Mouse (Mus musculus) kidney, postnatal 36 days (tissue): ENCODE data around the gene Amz1.

Source experiments
- DNase-seq, 2 experiments: peaks; one replicate each; pipeline ENCODE4 v3.0.0; 2021 to 2022; ENCODE audit warnings: mixed read lengths in 2 of 2

Gene Amz1

DNA sequence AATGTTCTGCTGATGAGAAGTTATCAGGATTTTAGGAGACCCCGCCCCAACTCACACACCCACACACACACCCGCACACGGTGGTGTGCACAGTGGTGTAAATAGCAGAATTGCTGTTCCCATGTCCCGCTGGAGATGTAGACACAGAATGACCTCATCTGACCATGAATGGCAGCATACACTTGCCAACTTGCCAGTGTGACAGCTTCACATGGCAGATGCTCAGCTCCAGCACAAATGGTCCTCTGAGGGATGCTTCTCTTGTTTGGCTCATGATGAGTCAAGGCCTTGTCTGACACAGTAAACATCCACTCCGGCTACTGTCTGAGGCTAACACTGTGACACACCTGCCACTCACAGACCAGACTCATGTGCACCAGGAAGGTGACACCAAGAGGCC is 44.4 kb downstream of the Amz1 start:
- DNase-seq, result no peak

DNA sequence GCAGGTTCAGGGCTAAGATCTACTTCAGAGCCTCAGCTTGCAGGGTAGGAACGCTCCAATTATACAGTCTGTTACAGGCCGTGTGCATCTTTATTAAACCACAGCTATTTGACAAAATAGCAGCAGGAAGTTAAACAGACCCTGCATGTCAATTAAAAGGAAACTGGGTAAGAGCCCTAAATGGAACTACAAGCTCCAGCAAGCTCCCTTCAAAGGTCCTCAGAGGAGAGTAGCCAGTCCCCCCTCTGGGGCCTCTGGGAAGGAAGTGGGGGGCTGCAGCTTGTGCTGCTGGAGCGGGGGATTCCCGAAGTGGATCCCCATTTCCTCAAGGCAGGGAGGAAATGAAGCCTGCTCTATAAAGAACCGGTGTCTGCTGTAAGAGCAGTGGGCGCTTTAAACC is 47.7 kb downstream of the Amz1 start:
- DNase-seq, result no peak

DNA sequence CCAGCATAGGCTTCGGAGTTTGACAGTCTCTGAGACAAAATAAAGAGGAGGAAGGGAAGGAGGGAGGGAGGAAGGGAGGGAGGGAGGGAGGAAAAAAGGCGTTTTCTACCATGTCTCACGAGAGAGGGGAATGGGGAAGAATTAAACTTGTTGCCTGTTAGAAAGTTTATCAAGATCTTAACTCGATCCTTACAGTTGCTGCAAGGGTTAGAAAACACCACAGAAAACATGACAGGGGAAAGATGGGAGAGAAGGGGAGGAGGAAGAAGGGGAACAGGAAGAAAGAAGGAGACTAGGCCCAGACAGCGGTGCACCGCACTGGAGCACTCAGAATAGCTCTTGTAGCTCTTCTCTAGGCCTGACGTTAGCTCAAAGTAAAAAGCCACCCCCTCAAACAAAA is 48.2 kb downstream of the Amz1 start:
- no peak for DNase-seq

DNA sequence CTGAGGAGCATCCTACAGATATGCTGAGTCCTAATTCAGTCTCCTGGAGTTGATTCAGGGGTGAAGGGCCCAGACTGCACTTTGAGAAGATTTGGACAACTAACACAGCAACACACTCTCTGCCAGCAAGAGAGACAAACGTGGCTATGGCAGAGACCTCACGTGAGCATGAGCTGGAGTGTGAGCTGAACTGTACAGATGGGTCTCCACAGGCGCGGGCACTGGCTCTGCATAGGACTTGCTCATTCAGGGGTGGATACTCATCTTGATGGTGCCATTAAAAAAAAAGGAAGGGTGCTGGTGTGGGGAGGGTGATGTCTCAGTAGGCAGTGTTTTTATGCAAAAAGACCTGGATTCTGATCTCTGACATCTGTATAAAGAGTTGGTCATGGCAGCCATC is 51.2 kb downstream of the Amz1 start:
- DNase-seq, result no peak

DNA sequence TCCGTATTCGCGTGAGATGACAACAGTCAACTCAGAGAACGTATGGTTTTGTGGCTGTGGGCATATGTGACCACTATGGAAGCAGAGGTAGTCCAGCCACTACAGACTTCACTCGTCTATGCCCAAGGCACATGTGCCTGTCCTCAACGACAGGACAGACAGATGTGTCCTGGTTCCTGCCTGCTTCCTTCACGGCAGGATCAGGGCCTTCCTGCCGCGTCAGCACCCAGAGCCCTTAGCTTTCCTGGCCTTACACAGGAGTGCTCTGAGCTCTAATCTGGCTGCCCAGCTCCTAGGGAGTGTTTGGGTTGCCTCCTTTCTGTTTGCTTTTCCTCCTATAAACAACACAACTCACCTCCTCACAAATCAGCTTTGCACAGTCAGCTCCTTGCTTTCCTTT is 53.0 kb downstream of the Amz1 start:
- DNase-seq, result peak in 1 of 2 experiments; percentile 42

DNA sequence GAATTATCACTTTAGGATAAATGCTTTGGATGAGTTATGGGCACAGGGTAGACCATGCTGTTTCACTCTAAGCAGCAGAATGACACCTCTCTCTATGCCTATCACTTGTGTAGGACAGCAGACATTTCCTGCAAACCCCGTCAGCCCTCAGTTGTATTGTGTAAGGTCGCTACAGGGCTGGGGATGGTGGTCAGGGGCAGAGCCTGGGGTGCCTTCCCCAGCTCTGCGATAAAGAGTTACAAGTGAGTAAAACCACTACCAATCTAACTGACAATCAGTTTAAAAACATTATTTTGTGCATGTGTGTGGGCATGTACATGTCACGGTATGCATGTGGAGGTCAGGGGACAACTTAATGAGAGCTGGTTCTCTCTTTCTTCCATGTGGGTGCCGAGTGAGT is 57.2 kb downstream of the Amz1 start:
- DNase-seq, result no peak

DNA sequence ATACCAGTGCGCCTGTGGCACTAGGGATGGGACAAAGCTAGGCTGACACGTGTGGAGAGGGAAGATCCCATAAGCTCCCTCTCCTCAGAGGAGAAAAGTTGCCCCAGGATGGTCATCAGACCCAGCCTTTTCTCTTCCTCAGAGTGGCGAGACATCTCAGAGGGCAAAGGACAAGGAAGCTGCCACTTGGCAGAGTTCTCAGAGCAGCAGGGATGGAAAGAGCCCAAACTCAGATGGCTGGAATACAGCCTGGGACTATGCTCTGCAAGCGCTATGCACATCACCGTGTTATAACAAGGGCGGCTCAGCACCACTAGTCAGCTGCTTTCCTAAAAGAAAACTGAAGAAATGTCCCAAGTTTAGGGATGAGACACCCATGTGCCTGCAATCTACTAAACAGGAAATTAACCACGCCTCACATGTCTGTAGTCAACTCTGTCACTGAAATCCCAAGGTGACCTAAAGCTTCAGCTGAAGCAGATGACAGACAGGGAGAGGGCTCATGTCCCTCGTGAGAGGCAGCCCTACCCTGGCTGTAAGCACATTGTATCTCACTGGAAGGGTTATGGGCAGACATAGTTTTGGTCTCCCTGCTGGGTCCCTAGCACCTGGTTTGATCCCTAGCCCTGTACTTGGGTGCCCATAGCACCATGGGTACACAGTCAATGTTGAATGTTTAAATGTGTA is 58.1 kb downstream of the Amz1 start:
- peak; percentile 47 to 61 for DNase-seq

DNA sequence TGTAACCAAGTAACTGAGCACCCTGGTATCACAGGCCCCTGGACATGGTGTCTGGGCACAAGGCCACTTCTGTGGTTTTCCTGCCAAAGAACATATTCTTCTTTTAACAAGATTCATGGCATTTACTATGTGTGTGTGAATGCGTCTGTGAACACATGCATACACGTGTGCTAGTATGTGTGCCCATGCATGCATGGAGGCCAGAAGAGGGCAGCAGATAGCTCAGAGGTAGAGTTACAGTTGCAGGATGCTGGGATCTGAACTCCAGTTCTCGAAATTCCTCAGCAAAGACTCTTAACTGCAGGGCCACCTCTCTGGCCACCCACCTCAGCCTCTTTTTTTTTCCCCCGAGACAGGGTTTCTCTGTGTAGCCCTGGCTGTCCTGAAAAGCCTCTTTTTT is 59.6 kb downstream of the Amz1 start:
- peak in 1 of 2 experiments; percentile 44 for DNase-seq

DNA sequence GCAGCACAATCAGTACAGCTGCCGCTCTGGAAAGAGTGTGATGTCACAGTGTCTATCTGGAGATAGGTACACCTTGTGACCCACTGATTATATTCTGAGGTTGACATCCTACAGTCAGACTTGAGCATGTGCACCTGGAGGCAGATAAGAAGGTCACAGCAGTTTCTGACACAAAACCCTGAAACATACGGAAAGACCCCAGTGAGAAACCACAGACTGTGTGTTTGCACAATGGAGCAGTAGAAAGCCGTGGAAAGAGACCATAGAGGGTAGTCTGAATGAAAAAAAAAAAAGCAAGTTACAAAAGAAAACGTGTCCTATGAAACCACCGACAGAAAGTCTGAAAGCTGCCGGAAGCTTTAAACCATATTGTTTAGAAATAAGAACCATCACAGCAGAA is 60.4 kb downstream of the Amz1 start:
- no peak for DNase-seq

DNA sequence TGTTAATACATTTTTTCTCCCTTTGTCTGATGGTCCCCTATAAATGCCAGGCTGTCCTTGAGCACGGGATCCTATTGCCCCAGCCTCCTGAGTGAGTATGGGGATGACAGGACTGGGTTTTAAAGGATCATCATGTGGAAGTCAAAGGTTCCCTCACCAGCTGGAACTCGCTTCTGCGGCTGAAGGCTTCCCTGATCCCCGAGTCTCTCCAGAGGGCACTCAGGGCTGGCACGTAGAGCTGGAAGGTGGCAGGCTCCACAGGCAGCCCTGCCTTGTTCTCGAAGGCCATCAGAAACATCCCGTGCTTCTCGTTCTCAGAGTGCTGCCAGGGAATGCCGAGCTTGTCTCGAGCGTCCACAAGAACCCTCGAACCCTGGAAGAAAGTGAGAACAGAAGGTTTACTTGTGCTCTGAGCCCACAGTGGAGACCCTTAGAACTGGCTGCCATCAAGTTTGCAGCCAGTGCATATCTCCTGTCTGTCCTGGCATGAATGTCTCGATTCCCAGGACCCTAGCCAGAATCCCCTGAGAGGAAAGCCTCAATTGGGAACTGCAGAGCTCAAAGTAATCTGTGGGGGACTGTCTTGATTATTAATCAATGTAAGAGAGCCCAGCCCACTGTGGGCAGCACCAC is 61.4 kb downstream of the Amz1 start:
- DNase-seq, result peak in 1 of 2 experiments; percentile 26

DNA sequence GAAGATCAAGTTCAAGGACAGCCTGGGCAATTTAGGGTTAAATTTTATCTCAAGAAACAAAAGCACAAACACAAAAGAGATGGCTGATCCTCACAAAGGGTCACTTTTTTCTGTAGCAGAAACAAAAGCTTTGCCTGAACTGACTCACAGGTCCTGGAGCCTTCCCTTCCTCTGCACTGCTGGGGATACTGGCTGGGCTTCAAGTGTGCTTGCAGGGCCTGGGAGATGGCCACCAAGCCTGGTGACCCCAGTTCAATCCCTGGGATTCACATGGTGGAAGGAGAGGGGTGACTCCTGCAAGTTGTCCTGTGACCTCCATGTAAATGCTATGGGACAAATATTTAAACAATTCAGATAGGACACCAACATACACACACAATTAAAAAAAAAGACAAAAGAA is 65.6 kb downstream of the Amz1 start:
- DNase-seq, result no peak

DNA sequence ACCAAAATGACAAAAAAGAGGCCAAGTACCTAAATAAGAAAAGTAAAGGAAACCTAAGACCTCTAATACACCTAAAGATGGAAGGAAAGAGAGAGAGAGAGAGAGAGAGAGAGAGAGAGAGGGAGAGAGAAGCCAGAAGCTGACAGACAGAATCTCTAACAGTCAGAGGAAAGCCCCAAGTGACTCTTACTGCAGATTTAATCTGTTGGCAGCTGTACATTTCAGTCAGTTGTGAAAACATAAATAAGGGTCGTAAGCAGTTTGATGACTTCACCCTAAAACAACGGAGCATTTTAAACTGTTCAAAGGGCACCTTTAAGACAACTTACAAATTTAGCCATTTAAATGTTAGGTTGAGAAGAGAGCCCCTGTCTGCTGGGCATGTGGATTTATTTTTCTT is 66.5 kb downstream of the Amz1 start:
- DNase-seq, result no peak

DNA sequence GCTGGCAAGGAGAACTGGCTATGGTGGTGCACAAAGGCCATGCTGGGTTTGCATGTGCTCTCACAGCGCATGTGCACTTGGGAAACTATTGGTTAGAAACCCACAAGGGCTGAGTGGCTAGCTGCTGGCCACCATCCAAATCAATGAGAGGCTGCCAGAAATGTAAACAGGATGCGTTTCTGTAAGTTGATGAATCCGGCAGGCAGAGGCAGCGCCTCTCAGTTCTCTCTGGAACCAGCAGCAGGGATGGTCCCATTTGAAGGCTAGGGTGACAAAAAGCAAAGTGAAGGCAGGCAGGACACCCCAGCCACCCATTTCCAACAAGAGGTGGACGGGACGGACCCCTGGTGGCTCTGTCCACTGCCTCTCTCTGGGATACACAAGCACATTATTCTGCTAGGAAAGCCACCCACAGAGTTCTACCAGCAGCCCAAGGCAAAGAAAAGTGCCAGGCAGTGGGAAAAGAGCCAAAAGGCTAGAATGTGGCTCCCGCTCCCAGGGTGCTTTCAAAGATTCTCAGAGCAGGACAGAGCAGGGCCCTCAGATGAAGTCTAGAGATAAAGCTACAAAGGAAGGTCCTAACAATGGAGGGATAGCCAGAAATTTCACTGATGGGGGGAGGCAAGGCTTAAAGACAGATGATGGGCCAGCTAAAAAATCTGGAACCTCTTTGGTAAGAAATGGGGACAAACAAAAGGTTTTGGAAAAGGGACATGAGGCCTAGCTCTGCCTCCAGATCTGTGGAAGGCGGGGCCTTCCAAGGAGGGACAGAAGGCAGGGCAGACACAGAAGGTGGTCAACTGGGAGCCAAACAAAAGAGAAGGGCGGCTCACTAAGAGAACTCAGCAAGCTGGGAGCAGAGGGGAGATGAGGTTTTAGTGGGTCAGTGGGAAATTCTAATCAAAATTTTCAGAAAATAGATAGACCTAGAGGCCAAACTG is 67.3 kb downstream of the Amz1 start:
- peak; percentile 60 to 61 for DNase-seq

DNA sequence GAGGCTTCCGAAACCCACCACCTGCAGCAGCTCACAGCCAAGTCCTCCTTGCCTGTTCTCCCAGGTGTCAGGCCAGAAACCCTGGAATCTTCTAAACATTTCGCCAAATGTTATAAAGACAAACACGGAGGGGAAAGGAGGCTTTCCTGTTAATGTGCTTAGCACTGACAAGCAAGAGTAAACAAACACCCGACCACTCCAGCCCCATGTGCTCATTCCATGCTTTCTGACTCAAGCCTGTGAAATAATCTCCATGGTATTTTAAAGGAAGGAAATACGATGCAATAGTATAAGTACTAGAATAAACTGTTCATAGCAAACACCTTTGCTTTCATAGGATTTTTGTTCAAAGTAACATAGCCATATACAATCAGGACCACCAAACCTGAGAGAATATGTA is 68.3 kb downstream of the Amz1 start:
- DNase-seq, result no peak

DNA sequence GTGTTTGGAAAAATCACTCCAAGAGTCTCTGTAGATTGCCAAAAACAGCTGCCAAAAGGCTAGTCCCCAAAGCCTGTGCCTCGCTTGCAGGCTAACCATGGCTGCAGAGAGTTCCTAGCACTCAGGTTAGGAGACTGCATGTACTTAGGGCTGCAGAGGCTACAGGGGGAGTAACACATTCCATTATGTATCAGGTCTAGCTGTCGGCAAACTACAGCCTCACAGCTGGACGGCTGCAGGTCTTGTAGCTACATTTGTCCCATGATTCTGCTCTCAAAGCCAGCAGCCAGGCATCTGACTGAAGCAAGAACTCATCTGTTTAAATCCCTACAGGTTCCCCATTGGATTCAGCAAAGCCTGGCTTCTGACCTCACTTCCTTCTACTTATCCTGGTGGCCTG is 70.8 kb downstream of the Amz1 start:
- DNase-seq, result no peak

DNA sequence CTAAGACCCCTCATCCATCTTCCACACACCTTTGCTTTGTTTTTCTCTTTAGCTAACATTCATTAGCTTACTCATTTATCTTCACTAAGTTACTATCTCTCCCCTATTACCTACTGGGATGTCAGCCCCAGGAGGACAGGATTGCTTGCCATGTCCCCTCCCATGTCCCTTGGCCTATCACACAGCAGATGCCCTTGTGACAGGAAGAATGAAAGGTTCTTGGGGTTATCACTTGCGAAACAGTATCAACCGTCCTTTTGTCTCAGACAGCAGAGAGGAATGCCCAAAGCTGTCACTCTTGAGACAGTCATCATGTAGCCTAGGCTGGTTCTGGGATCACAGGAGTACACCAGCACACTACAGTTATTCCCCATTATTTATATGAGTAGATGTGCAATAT is 71.2 kb downstream of the Amz1 start:
- no peak for DNase-seq

DNA sequence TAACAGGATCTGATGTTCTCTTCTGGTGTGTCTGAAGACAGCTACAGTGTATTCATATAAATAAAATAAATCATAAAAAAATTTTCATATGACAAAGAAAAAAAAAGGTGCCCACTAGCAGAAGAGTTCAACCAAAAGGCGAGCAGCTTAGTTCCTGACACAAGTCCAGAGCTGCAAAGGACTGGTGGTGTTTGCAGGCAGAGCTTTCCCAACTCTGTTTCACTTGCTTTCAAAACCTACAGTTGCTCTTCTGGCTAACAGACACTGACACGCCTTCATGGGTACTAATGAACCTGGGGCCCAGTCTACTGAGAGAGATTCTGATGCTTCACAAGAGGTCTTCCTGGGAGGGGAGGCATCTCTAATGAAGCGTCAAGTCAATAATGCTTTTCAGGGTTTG is 72.1 kb downstream of the Amz1 start:
- no peak for DNase-seq

DNA sequence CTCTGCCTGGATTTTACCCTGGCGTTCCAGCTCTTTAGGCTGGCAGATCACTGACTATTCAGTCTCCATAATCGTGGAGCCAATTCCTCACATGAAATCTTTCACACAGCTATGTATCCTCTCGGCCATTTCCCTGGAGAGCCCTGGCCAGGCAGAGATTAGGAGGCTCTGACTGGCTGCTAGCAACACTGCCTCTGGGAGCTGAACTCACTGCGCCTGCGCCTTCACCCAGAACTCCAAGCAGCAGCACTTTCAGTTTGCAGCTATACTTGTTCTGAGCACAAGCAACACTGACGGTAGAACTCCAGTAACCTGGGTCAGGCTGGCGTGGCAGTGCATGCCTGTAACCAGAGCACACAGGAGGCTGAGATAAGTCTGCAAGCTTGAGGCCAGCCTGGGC is 74.2 kb downstream of the Amz1 start:
- DNase-seq, result peak in 1 of 2 experiments; percentile 57

DNA sequence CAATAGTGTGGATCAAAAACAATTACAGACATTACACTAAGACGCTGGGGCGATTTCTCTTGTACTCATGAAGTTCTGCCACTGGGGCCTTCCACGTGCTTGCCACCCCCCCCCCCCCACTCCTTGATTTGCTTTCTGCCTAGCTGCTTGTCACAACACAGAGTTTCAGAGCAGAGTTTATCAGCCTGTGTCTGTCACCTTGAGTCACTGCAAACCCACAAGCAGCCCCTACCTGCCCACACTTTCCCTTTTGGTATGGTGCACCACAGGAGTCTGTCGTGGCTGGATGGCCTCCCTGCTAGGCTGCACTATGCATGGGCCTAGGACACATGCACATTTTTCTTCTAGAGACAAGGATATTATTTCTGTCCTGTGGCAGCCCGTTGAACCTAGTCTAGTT is 74.8 kb downstream of the Amz1 start:
- no peak for DNase-seq

DNA sequence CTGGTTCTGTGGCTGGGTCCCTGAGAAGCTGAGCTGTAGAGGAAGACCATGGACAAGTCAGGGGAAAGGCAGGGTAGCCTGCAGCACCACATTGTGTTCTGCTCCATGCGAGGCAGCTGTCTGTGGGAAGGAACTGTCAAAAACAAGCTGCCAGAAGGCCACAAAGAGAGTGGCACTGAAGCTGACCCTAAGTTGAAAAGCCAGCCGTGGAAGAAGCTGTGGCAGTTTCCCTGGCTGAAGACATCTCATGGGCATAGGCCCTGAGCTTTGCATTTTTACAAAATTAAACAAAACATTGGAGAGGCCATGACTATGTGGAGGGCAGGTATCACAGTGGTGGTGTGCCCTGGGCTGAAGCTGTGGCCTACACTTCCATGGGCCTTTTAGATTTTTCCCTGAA is 75.3 kb downstream of the Amz1 start:
- no peak for DNase-seq

DNA sequence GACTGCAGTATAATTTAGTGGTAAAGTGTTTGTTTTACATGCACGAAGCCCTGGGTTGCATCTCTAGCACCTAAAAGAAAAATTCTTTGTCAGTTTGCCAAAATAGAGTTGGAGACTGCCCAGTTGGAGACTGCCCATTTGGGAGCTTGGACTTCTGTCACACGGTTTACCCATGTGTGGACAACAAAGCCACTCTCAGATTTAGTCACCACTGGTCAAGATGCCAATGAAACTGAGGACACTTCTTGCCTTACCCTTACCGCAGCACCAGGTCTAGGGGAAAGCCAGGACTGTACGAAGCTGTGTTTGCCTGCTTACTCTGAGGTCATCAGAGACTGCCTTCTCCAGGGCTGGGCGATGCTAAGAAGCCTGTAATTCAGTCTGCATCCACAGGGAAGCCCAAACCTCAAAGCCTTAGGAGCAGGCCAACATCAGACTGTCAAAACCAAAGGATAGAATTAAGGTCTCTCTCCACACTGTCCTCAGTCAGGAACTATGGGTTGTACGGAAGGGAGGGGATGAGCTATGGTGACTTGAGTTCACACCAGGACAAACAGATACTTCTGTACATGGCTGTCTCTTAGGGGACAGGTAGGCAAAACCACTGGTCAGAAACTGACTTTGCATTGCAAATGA is 76.5 kb downstream of the Amz1 start:
- DNase-seq, result no peak

DNA sequence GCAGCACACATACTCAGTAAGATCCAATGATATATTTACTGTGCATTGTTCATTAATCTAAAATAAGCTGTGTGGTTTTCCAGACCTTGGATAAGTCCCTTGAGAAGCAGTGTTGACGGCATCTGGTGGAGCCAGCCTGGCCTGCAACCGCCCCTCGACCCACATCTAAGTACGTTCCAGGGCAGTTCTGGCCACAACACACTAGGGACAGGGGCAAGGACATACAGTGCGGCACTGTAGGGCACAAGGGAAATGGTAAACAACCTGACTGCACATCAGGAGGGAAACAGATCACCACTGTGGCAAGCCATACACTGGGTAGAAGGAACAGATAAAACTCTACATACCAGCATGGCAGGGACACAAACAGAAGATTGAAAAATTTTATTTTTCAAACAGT is 77.9 kb downstream of the Amz1 start:
- no peak for DNase-seq

DNA sequence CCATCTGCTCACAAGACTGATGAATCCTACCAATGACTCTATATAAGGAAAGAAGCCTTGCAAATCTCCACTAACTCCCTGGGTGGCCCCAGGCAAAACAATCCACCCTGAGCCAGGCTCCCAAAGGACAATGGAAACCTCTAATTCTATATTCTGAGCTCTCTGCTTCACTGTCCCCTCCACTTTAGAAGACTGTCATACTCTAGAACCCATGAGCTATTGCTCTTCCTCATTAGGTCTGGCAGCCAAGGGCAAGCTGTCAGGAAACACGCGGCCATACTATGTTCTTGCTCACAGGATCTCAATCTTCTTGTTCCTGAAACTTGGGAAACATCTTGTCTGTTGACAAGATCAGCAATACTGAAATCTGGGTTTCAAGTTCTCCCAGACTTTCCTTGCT is 82.3 kb downstream of the Amz1 start:
- no peak for DNase-seq
